Mouse (Mus musculus): ENCODE measurements around the gene Sox5.

The Sox5 gene

DNA sequence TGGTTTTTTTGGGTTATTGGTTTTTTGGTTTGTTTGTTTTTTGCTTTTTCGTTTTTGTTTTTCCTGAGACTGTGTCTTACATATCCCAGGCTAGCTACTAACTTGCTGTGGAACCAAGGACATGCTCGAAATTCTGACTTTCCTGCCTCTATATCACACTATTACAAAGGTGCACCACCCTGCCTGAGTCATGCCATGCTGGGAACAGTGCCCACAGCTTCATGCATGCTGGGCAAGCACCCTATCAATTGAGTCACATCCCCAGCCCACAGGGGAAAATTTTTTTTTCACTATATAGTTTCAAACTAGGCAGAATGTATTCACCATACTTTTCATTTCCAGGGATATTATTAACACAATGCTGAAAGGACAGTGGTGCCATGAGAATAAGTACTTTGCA, 8.8 kb downstream of the Sox5 start:
- DNase-seq (ENCODE audit: extremely low read depth, low read depth), result no peak

DNA sequence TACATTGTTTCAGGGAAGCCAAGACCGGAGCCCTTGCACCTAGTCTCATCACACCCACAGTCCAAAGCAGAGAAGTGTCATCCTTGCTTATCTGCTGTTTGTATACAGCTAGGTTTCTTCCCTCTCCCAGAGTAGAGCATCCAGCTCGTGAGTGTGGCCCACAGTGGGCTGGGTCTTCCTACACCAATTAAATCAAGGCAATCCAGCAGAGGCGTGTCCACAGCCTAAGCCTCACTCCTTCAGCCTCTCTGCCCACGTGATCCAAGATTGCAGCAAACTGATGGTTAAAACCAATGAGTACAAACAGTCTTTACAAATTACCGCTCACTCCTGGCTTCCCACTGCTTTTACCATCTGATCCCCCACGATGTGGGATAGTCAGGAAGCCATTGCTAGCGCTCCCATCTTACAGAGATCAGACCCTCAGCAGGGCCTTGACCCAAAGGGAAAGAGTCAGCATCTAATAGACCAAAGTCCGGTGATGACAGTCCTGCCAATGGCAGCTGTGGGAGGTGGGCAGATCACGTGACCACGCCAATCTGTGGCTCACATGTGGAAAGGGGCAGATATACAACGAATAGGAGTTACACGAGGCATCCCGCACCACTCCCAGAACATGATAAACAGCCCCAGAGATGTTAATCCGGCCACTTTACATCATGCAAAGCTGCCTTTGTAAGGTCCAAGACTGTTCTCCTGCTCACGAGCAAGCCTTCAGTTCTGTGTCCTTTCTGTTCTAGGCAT, 9.4 kb downstream of the Sox5 start:
- no peak for DNase-seq (ENCODE audit: extremely low read depth, low read depth)

DNA sequence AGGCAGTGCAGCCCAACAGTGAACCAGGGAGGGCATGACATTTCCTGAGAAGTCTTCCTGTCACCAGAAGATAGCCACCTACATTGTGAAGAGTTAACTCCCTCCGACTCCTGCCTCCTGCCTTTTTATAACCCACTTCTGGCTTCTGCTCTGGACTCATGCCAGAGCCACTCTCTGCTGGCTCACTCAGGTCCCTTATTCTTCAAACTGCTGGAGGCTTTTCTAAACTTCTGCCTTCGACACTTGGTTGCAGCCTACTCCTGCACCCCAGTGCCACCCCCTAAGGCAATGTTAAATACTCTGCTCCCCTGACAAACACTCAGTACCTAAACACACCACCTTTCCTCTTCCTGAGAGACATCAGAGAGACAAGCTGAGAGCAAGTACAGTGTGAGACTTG, 12.7 kb downstream of the Sox5 start:
- no peak for DNase-seq (ENCODE audit: extremely low read depth, low read depth)

DNA sequence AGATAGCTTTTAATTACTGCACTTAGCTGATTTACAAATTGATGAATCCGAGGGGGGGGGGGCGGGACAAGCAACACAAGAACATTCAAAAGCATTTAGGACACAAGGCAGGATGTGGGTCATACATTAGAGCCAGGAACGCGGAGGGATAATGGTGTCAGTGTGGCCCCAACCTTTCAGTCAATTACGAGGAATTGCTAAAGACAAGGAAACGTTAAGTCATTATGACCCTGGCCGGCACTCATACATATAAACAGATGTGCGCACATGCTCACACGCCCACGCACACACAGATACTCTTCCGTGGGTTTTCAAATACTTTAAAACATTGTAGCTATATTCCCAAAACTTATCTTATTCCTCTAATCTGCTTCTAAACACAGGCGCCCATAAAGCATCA, 19.9 kb downstream of the Sox5 start:
- DNase-seq (ENCODE audit: extremely low read depth, low read depth), result no peak

DNA sequence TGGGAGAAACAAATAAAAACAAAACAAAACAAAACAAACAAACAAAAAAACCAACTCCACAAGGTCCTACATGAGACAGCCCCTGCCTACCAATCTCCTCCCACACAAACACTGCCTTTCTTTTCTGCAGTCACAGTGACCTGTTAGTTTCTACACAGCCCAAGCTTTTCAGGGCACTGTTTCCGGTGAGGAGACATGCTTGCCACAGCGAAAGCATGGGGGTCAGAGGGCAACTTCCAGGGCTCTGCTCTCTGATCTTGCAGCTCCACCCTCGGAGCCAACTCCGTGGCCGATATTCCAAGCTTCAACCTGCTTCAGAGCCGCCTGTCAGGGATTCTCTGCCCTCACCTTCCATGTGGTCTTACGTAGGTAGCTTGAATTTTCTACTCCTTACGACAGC, 22.6 kb downstream of the Sox5 start:
- DNase-seq (ENCODE audit: extremely low read depth, low read depth), result no peak

DNA sequence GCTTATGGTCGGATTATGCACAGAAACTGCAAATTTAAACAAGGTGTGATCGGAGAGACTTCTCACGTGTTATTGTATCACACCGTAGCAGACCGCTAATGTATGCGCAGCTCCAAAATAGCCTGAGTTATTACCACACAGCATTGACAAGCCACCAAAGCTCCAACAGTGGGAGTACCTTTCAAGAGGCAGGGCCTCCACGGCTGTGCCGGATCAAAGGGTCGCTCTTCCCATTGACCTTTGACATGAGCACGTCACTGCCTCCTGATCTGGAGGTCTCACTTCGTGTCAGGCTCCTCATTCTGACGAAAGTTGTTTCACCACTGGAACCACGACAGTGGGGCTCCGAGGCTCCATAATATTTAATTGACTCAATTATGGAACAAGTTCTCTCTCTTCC, 24.4 kb downstream of the Sox5 start:
- DNase-seq (ENCODE audit: extremely low read depth, low read depth), result no peak

DNA sequence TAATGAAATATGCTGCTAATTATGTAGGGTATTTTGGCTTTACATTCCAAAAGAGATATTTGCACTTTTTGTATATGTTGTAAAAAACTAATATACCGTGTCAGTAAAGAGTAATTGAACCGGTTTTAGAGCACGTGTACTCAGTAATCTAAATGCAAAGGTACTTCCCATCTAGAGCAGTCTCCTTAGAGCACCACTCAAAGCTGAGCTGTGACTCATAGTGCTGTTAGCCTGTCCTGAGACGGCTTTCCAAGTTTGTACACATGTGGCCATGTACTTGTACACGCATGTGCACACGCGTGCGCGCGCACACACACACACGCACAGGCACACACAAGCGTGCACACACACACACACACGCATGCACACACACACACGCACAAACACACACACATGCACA, 25.3 kb downstream of the Sox5 start:
- DNase-seq (ENCODE audit: extremely low read depth, low read depth), result no peak

DNA sequence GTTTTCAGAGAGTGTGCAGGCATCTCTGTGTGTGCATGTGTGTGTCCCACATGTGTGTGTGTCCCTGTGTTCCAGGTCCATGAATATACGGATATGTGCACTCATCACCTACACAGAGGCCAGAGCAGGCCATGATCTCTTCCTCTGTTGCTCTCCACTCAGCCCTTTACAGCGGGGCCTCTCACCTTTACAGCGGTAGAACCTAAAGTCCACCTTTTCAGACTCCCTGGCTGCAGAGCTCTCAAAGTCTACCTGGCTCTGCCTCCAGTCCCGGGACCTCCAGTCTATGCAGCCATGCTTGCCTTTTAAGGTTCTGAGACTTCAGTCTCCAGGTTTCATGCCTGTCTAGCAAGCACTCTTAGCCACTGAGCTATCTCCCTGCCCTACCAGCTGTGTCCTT, 26.5 kb downstream of the Sox5 start:
- DNase-seq (ENCODE audit: extremely low read depth, low read depth), result no peak

DNA sequence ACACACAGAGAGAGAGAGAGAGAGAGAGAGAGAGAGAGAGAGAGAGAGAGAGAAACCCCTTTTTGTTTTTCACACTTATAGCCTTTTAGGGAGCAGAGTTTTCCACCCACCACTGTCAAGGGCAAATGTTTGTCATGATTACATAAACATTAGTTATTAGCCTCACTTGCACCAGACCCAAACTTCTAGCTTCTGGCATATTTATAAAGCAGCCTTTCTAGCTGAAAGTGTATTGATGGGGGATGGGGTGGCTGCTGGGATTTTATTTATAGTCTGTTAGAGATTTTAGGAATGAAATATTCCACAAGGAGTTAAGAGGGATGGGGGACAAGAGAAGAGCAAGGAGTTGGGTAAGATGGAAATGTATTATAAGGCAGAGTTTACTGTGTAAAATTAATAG, 27.4 kb downstream of the Sox5 start:
- DNase-seq (ENCODE audit: extremely low read depth, low read depth), result no peak

DNA sequence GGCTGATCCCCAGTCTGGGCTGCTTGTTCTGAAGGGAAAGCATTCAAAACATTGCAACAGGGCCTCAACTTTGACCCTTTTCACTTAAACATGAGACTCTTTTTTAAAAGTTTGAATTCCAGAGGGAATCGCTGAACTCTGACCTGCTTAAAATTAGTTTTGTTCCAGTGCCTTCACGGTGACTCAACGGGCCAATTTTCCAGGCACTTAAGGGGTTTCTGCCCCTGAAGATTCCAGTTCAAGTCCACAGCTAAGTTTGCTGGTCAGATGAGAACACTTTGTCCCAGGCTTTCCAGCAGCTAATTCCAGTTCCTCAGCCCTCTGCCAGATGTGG, 27.8 kb downstream of the Sox5 start:
- no peak for DNase-seq (ENCODE audit: extremely low read depth, low read depth)

DNA sequence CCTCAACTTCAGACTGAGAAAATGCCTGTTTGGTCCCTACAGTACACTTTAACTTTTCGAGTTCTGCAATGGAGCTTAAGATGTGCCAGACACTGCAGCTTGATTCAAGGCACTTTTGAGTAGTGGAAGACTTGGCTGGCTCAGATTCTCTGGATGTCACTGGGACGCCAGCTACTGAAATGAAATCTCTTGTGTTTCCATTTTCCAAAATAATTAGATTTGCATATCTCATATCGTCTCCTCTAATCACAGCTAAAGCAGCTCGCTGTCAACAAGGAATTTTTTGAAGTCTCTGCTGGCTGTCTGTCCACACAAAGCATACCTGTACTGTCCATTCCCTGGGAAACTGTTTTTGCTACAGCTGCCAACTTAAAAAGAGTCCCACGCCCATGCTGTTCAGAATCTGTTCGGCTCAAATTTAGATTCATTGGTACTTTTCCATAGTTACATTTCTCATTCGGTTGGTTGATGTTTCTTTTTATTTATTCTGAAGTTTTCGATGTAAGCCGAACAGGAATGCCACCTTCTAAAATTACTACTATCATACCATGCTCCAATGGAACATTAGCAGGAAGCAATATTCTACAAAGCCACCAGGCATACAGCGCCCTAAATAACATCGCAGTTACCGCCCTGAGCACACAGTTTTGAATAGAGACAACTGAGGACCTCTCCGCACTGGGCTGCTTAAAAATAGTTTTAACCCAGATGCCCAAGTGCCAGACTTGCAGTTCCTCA, 28.4 kb downstream of the Sox5 start:
- DNase-seq (ENCODE audit: extremely low read depth, low read depth), result no peak

DNA sequence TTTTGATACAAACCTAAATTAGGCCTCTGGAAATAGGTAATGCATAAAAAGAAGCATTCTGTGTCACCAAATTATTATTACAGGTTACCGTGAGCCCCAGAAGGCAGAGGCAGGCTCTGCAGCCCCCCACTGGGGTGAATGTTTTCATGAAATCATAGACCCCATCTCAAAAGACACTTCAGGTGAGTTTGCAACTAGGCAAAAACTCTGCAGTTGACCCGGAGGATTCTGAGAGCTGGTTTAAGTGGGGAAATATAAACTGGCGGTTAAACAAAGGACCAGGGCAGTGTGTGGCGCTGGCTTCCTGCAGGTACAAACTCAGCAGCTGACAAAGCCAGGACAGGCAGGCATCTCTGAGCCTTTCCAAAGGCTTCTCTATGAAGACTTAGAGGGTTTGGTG, 30.2 kb downstream of the Sox5 start:
- DNase-seq (ENCODE audit: extremely low read depth, low read depth), result no peak

DNA sequence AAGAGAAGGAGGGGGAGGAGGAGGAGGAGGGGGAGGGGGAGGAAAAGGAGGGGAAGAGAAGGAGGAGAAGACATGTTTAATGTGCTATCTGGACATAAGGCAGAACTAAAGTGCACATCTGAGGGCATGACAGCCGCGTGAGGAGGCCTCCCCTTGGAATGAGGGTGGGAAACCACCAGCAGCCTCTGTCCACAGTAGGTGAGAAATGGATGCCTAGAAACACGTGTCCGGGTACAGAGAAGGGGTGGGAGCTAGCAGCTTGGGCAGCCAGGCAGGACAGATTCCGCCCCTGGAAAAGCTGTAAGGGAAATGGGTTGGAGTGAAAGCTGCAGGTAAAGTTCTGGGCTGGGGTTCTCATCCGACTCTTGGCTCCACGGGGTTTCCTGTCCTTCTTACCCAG, 31.6 kb downstream of the Sox5 start:
- no peak for DNase-seq (ENCODE audit: extremely low read depth, low read depth)

DNA sequence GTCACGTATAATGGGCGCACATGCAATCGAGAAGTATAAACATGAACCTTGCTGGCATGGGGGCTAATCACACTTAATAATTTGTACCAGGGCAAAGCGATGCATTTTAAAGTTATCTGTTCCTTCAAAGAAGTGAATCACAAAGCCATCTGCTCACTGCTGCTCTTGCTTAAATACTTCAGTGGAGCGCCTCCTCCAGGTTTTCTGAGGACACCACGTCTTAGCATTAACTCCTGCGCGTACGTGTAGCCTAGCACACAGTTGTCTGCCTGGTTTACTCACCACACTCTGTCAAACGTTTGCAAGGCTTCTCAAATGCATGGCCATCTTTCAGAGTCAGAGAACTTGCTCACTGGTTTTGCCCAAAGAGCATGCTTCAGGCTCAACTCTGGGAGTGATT, 35.3 kb downstream of the Sox5 start:
- DNase-seq (ENCODE audit: extremely low read depth, low read depth), result no peak

DNA sequence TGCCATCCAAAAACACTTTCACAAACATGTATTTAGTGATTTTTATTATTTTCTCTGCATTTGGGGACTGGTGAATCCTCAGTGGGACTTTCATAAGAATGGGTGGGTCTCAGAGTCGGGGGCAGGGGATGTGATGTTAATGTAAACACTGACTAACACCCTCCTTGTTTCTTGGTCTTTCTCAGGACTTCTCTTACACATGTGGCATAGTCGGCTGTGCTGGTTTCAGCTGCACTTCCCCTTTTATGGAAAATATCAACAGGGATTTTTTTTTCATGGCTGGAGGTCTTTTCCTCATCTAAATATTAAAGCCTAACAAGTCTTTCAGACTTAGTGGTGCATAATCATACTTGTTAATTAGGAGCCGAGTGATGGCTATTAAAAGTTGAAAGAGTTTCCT, 39.2 kb downstream of the Sox5 start:
- DNase-seq (ENCODE audit: extremely low read depth, low read depth), result no peak

DNA sequence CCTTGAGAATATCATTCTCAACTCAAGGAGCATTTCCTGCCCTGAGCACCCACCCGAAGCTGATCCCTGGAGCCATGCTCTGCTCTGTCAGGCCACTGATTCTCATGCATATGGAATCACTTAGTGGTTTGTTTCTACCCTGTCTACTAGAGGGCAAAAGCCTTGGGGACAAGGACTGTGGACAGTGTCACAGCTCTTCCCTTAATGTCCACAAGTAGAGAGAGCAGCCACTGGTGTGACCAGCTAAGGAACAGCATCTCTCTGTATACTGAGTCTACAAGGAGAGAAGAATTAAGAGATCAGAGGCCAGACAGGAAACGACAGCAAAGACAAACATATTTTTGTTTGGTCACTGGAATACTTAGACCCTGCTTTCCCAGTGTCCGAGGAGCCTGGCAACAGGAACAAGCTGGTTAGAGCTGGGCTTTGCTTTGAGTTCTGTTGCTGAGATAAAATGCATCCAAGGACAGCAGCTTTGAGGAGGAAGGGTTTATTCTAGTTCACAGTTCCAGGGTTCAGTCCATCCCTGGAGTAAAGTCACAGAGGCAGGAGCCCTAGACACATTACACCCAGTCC, 40.6 kb downstream of the Sox5 start:
- DNase-seq (ENCODE audit: extremely low read depth, low read depth), result no peak

DNA sequence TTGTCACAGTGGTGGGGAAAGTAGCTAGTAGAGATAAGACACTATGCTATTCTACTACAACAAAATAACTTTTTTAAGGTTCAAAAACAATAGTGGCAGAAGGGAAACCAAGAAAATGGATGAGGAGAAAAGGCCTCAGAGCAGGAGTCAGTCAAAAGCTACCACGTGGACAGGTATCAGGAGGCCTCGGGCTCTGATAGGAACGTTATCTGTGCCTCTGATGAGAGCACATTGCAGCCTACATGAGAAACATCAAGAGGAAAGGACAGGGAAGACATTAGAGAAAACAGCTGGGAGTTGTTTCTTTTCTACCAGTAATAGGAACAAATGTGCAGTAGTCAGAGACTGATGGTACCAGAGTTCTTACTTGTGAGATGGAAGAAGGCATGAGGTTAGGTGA, 41.4 kb downstream of the Sox5 start:
- DNase-seq (ENCODE audit: extremely low read depth, low read depth), result no peak

DNA sequence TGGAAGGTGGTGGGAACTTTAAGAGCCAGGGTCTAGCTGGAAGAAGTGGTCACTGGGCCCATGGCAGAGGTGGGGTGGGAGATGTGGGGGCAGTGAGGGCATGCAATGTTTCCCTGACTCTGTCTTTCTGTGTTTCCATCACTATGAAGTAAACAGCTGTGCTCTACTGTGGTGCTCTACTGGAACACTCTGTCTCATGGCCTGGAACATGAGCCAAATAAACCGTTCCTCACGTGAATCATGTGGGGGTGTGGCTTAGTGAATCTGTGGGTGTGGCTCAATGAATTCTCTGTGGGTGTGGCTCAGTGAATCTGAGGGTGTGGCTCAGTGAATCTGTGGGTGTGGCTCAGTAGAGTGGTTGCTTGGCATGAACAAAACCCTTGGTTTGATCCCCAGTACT, 42.0 kb downstream of the Sox5 start:
- no peak for DNase-seq (ENCODE audit: extremely low read depth, low read depth)

DNA sequence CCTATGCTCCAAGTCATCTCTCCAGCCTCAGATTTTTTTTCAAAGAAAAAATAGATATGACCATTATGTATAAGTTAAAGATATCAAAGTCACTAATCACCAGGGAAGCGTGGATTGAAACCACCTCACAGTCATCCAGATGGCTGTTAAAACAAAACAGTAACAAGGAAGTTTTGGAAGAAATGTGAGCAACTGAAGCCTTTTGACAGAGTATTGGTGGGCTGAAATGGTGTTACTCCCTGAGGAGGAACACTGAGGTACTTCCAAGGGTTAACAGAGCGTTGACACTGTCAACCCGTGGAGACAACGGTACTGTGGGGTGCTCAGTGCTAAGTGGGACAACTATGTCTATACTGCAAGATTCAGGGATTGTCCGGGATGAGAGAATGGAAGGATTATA, 44.0 kb downstream of the Sox5 start:
- DNase-seq (ENCODE audit: extremely low read depth, low read depth), result no peak

DNA sequence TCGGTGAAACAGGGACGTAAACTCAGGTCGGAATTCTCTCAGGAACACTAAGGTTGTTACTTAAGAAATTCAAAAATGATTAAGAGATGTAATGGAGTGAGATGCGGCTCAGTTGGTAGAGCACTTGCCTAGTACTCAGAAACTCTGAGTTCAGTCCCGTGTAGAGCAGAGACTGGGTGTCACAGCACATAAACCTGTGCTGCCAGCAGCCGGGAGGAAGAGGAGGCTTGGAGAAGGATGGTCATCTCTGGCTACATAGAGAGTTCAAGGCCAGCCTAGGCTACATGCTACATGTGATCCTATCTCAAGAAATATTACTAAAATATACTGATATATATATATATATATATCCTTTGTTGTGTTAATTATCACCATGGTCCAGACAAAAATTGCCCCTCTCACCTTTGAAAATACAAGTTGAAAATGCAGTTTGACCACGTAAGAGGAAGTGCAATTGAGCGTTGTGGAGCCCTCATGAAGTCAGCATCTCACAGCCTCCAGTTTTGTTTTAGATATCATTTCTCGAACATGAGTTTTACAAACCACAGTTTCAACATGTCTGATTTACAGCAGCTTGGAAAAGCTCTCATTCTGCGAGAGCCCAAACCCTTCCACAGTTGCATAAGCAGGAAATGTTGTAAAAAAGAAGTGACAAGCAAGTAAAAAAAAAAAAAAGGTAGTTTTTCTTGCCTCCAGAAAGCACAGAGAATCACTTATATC, 50.4 kb downstream of the Sox5 start:
- no peak for DNase-seq (ENCODE audit: extremely low read depth, low read depth)

DNA sequence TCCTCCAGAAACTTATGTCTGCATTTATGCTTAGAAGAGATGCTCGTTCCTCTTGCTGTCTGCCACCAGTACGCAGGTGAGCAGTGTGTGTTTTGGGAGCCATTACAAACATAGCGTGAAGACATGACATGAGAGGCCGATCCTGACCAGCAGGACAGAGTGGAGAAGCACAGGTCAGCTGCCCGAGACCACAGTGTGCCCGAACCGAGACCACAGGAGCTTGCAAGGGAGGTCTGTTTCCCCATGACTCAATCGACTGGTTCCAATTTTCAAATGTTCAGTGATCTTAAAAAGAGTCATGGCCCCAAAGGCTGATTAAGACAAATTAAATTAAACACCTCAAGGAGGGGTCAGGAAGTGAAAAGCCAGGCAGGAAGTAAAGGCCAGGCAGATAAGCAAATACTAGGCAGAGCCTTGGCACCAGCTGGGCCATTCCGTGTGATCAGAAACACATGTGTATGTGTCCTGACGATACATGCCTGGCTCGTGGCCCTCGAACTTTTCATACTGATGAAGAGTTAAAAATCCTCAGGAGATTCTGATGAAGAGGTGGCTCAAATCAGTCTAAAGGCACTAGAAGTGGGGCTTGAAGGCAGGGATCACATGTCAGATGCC, 58.1 kb downstream of the Sox5 start:
- no peak for DNase-seq (ENCODE audit: extremely low read depth, low read depth)

DNA sequence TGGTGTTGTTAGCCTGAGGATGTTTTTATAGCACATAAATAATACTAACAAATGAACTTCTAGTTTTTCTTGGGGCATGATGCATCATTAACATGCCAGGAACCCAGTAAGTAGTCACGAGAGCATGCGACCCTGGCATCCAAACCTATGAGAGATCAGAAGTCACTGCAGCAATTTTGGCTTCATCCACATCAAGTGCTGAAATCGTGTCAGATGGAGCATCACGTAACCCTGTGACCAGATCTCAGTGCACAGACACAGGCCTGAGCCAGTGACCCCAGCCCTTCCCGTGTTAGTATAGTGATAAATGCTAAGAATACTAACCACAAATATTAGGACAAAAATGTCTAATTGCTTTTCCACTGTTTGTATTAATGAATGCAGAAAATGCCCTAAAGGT, 58.8 kb downstream of the Sox5 start:
- no peak for DNase-seq (ENCODE audit: extremely low read depth, low read depth)

Measured in MEL-GATA-1-ER (cell line).